Mouse (Mus musculus): ENCODE data around the gene Hnrnpab.

DNA sequence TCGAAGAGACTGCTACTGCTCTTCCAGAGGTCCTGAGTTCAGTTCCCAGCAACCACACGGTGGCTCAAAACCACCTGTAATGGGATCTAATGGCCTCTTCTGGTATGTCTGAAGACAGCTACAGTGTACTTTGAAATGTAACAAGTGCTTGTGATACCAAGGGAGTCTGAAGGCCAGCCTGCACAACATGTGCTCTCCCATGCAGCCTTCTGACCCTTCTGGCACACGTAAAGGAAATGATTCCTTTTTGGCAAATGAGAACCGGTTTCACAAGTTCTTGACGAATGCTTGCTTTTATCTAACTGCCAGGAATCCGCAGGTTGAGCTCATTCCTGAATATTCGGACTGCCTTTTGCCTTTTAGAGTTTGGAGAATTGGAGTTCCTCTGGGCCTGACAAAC, 8.5 kb upstream of the Hnrnpab start:
- TF ChIP-seq CTCF (IDR thresholded peaks at IDR 0.05; ENCODE audit: extremely low read depth, insufficient read depth, insufficient read length, insufficient replicate concordance) (no peak), POLR2A (IDR thresholded peaks at IDR 0.05; ENCODE audit: low read depth, low read length) (no peak)

All from spleen, adult 2 months (tissue).